Mouse (Mus musculus) 3T3-L1 (cell line): ENCODE measurements around the gene Plscr3.
A peak's percentile ranks its signal among the peaks of the same experiment; 100 is the strongest.

Experiments used
- DNase-seq: peaks from one replicate; pipeline ENCODE4 v3.0.0-alpha.2; 2015; ENCODE audit warnings: low read depth, low spot score

The Plscr3 gene

GRCm38 (mm10) chr11:69864138-69864860 lies 18.1 kb downstream of the Plscr3 start:
- no peak for DNase-seq

DNA sequence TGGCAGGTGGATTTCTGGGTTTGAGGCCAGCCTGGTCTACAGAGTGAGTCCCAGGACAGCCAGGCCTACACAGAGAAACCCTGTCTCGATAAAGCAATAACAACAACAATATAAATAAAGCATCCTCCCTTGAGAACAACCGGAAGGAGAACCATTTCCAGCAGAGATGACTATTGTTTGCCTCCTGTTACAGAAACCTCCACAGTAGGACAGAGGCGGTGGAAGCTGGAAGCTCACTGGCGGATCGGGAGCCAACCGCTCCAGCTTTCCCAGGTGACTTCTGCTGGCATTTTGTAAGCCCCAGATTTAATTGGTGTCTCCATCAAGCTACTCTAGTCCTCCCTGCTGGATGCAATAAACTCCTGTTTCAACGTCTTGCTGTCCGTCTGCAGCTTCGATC lies 19.4 kb downstream of the Plscr3 start:
- DNase-seq = no peak

- no peak for DNase-seq
Measured at GRCm38 (mm10) chr11:69867335-69867734, 21.2 kb downstream of the Plscr3 start.

- DNase-seq = no peak
Measured at GRCm38 (mm10) chr11:69870289-69871069, 24.3 kb downstream of the Plscr3 start.

DNA sequence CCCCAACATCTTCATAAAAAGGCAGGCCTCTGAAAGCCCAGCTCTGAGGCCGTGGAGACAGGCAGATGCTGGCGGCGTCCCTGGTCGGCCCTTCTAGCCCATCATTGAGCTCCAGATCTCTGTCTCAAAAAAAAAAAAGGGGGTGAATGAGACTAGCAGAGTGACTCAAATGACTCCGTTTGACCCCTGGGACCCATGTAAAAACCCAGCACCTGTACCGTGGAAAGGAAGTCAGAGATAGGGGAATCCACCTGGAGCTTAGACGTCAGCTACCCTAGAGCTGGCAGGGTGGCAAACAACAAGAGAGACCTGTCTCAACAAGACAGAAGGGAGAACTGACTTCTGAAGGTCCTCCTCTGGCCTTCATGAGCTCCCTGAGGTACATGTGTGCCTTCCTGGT lies 25.6 kb downstream of the Plscr3 start:
- no peak for DNase-seq

DNA sequence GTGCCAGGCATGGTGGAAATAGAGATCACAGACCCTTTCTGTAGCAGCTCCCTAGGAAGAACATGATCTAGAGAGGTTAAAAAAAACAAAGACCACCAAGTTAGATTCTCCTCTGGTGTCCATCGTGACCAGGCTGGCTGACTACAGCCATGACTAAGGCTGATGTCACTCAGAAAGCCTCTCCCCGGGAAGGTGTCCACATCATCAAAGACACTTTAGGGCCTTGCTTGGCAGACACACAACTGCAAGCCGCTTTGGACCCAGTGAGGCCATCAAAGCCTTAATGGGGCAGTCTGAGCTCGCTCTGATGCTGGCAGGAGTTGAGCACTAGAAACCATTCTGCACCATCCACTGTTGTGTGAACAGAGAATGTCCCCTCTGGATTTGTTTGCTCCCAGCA lies 26.3 kb downstream of the Plscr3 start:
- DNase-seq = peak; percentile 63

GRCm38 (mm10) chr11:69876186-69876585 lies 30.0 kb downstream of the Plscr3 start:
- DNase-seq = peak; percentile 40

DNA sequence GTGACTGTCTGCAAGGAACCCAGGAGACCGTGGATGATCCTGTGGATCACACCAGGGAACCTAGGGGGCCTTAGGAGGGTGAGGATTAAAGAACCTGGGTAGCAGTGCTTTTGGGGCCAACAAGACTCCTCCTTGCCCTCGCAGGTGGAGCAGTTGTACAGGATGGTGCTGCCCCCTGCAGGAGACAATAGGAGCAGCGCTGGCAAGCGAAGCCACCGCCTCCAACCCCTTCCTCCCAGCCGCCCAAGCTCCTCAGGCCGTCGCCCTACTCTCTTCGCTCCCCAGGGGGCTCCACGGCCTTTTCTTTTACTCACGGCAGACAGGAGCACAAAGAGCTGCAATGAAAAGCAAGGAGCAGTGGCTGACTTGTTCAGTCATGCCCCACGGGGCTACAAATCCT lies 30.7 kb downstream of the Plscr3 start:
- peak; percentile 93 for DNase-seq

GRCm38 (mm10) chr11:69877878-69878277 lies 31.7 kb downstream of the Plscr3 start, which contains the start of gene Tmem95:
Gene Tmem95 (minus strand): TSS chr11:69878018.
- no peak for DNase-seq

GRCm38 (mm10) chr11:69878399-69878798 lies 32.2 kb downstream of the Plscr3 start:
- peak; percentile 54 for DNase-seq

DNA sequence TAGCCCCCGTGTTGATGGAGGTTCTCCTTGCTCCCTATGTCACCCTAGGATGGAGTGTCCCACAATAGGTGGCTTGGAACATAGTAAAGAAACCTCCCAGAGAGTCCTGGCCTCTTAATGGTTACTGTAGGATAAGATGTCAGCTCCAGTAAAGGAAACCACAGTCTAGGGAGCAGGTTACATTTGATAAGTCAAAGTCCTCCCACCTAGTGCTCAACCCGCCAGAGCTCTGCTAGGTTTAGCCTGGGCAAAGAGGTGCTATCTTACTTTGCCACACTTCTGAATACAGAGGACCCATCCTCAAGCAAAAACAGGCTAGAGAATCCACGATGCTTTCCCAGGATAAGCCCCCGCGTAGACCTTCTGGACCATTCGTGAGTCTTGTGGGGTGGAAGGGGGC lies 32.8 kb downstream of the Plscr3 start:
- DNase-seq = no peak

DNA sequence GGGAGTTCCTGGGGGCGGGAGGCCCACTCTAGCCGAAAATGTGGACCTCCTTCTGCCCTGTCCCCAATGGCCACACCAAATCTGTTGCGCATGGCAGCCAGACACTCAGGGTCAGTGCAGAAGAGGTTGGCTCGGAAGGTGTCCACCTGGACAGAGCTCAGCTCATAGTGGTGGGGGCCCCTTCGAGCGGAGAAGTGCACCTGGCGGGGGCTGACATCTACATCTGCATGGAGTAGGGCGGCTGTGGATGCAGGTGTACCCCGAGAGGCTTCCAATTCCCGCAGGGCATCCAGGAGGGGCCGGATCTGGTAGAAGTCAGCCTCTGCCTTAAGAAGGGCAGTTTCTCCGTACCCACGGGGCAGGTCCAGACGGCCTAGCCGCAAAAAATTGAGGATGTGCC lies 33.5 kb downstream of the Plscr3 start:
- DNase-seq = no peak

DNA sequence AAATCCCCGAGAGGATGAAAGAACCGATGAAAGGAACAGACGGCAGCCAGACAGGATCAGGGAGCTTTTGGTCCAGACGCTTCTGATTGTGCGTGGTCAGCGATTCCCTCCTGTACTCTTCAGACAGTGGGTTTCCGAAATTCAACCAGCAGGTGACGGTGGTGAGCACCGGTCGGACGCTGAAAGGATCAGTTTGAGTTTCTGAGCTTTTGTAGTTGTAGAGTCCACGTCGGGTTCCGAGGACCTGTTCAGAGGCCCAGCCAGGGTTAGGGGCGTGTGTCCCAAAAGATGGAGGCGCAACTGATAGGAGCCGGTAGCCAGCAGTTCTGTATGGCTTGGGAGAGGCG lies 34.3 kb downstream of the Plscr3 start:
- DNase-seq = peak; percentile 94

GRCm38 (mm10) chr11:69880853-69881603 lies 34.9 kb downstream of the Plscr3 start, which contains the start of gene Kctd11:
Gene Kctd11 (minus strand): TSS chr11:69881406.
- peak; percentile 86 for DNase-seq

- DNase-seq = no peak
Measured at GRCm38 (mm10) chr11:69881787-69882670, 35.9 kb downstream of the Plscr3 start.

DNA sequence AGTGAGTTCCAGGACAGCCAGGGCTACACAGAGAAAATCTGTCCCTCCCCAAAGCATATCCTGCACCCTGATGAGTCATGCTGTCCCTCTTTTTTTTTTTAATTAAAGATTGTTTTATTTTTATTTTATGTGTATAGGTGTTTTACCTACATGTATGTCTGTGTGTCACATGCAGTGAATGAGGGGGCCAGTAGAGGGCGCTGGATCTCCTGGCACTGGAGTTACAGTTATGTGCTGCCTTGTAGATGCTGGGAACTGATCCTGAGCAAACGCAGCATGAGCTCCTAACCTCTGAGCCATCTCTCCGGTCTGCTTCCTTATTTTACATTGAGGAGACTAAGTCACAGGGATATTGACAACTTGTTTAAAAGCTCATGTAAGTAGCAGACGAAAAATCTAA lies 36.9 kb downstream of the Plscr3 start:
- peak; percentile 56 for DNase-seq

GRCm38 (mm10) chr11:69883527-69884151 lies 37.5 kb downstream of the Plscr3 start:
- DNase-seq = peak; percentile 78

GRCm38 (mm10) chr11:69884240-69884639 lies 38.1 kb downstream of the Plscr3 start:
- no peak for DNase-seq

GRCm38 (mm10) chr11:69884663-69885062 lies 38.5 kb downstream of the Plscr3 start:
- no peak for DNase-seq

DNA sequence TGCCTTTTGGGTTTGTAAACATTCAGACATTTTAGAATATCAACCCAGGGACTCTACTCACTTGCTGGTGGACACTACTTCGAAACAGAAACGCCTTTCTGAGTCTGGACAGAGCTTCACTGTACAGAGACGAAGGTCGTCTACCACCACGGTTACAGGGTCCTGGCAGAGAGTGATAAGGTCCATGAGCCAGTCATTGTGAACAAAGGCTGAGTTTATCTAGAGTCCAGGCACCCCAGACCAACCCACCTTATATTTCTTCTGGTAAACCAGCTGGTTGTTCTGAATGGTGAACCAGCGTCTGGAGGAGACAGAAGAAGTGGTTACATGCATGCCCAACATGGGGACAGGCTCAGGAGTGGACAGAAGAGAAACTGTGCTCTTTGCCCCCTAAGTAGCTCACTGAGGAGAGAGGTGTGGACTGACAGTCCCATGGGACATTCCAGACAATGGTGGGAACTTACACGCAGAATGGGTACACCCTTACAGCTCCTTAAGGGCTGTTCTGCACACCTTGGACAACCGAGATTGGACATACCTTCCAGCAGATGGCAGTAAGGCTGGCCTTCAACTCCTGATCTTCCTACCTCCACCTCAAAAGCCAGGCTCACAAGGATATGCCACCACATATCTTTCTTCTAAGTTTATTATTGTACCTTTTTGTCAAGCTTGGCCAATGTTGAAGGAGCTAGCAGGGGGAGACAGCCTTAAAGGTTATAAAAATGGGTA lies 40.9 kb downstream of the Plscr3 start:
- DNase-seq = peak; percentile 45
